ENCODE assay signal across 8 mouse cellular contexts in genomic region chr13:59771257-59771656, GRCm38 (mm10). TPM values are rescaled to one million over a fixed set of nuclear protein-coding genes. Genes with fewer than 3 reads are reported as not detected.
DNase-seq lines count a peak whose midpoint lies in the region; ATAC-seq and TF ChIP-seq lines count a peak whose summit lies in the region.

No protein-coding gene starts in this region.

- dilution Hi-C loops in CH12.LX (cut with MboI; ENCODE audit: extremely low pct_ligation_motif_present, extremely low pct_unique_long_range_greater_than_20kb, low sequenced_read_pairs) = no loop called here

- H3K27me3 ChIP-seq in CH12.LX (replicated peaks) = no peaks in the 10 kb centered on the region
- H3K27me3 ChIP-seq in forebrain, embryonic 15.5 days = no peaks in the 10 kb centered on the region
- no peaks in the 10 kb centered on the region for H3K27me3 ChIP-seq in lung, postnatal 0 days (replicated peaks; ENCODE audit: insufficient read depth, low read length)

- peak overlapping the region; percentile 93; the same call in 1 of the 2 replicates for H3K9ac ChIP-seq in CH12.LX (ENCODE audit: insufficient read depth, low read depth)
- peak overlapping the region; percentile 71; the same call in 1 of the 2 replicates for H3K9ac ChIP-seq in forebrain, embryonic 15.5 days (replicated peaks)
- no peak overlapping the region for H3K9ac ChIP-seq in lung, postnatal 0 days (replicated peaks; ENCODE audit: low read depth)

- H3K27ac ChIP-seq in CH12.LX (ENCODE audit: insufficient read depth, low read depth) = no peak overlapping the region
- peak overlapping the region; percentile 99 for H3K27ac ChIP-seq in forebrain, embryonic 15.5 days (replicated peaks)
- peak overlapping the region; percentile 99 for H3K27ac ChIP-seq in lung, postnatal 0 days (ENCODE audit: low read length)

- peaks cover 27% of the 10 kb centered on the region for H3K79me2 ChIP-seq in CH12.LX (replicated peaks; ENCODE audit: control insufficient read depth, extremely low read depth, insufficient read depth, poor library complexity, severe bottlenecking)

- no peaks in the 10 kb centered on the region for H3K9me3 ChIP-seq in CH12.LX (replicated peaks; ENCODE audit: low read length)
- no peaks in the 10 kb centered on the region for H3K9me3 ChIP-seq in forebrain, embryonic 15.5 days
- H3K9me3 ChIP-seq in lung, postnatal 0 days (ENCODE audit: low read length) = no peaks in the 10 kb centered on the region

- TF ChIP-seq EP300 in CH12.LX (IDR thresholded peaks at IDR 0.05; ENCODE audit: low read length) = no peak
- peak; percentile 54 for TF ChIP-seq EP300 in lung, postnatal 0 days (IDR thresholded peaks at IDR 0.05)

- no peak for TF ChIP-seq POLR2A in CH12.LX (IDR thresholded peaks at IDR 0.05; ENCODE audit: low read depth, low read length)
- TF ChIP-seq POLR2A in brain, embryonic 14.5 days (IDR thresholded peaks at IDR 0.05; ENCODE audit: borderline replicate concordance, extremely low read depth, insufficient read depth, insufficient read length, poor library complexity, severe bottlenecking) = no peak

- no peak for ATAC-seq in forebrain, embryonic 15.5 days (replicated peaks)
- peak; percentile 25 for ATAC-seq in lung, postnatal 0 days

- in situ Hi-C loops in CH12.LX (cut with MboI; ENCODE audit: low pct_ligation_motif_present, low pct_unique_long_range_greater_than_20kb, low sequenced_read_pairs) = no loop called here

- H3K4me3 ChIP-seq in CH12.LX (replicated peaks in 1 of 3; ENCODE audit: low read depth in 2 of 3, low read length in 2 of 3, poor library complexity in 1 of 3) = no peak overlapping the region
- no peak overlapping the region for H3K4me3 ChIP-seq in forebrain, embryonic 15.5 days
- H3K4me3 ChIP-seq in lung, postnatal 0 days (ENCODE audit: low read depth, low read length) = 0 out of 2 replicates have a peak overlapping the region, but pooled peaks have one; percentile 82

- DNase-seq in CH12.LX (ENCODE audit: extremely low read depth) = no peak
- peak; percentile 59 for DNase-seq in brain, embryonic 14.5 days (ENCODE audit: low read depth)
- DNase-seq in heart, postnatal 36 days = peak; percentile 76 to 78
- peak; percentile 26 for DNase-seq in layer of hippocampus, adult 9-10 months (ENCODE audit: low spot score)
- peak; percentile 96 for DNase-seq in lung, postnatal 0 days (ENCODE audit: low spot score)
- peak; percentile 49 for DNase-seq in right cerebral cortex, adult 18-20 months
- peak; percentile 54 for DNase-seq in thymus, postnatal 4 days

- no peak for TF ChIP-seq CTCF in CH12.LX (conservative IDR thresholded peaks at IDR 0.05 in 1 of 2, IDR thresholded peaks at IDR 0.05 in 1 of 2; ENCODE audit: low read depth in 2 of 2, low read length in 2 of 2)
- no peak for TF ChIP-seq CTCF in brain, embryonic 14.5 days (IDR thresholded peaks at IDR 0.05; ENCODE audit: borderline replicate concordance, extremely low read depth, insufficient read depth, insufficient read length)
- no peak for TF ChIP-seq CTCF in lung, postnatal 0 days (IDR thresholded peaks at IDR 0.05)

- 57% methylated on average over 9 of the region's 9 CpGs for WGBS in forebrain, embryonic 15.5 days
- 9% methylated on average over 9 of the region's 9 CpGs for WGBS in lung, postnatal 0 days

- intact Hi-C loops in heart, postnatal 36 days (cut with DNase I) = loop anchor here (5.0 kb wide), 1 partner anchor 51 kb away; the partner anchor contains the start of gene Tut7

- H3K4me1 ChIP-seq in CH12.LX (ENCODE audit: control insufficient read depth in 1 of 2, insufficient read depth in 2 of 2) = peaks cover 9 to 32% of the 10 kb centered on the region in 2 experiments; a peak in 3 of 4 replicates
- peaks cover 37% of the 10 kb centered on the region for H3K4me1 ChIP-seq in forebrain, embryonic 15.5 days
- peaks cover 26% of the 10 kb centered on the region; the same call in 1 of the 2 replicates for H3K4me1 ChIP-seq in lung, postnatal 0 days (ENCODE audit: insufficient read depth, low read depth, low read length)

- H3K4me2 ChIP-seq in CH12.LX (ENCODE audit: insufficient read depth, low read depth, poor library complexity, severe bottlenecking) = 0 out of 2 replicates have a peak overlapping the region, but pooled peaks have one; percentile 82
- H3K4me2 ChIP-seq in forebrain, embryonic 15.5 days (replicated peaks) = no peak overlapping the region
- peak overlapping the region; percentile 78; the same call in 1 of the 2 replicates for H3K4me2 ChIP-seq in lung, postnatal 0 days (replicated peaks; ENCODE audit: low read depth, low read length)

- no peak for TF ChIP-seq RAD21 in CH12.LX (IDR thresholded peaks at IDR 0.05; ENCODE audit: low read depth, low read length)

- H3K36me3 ChIP-seq in CH12.LX (replicated peaks in 1 of 2; ENCODE audit: control insufficient read depth in 1 of 2, insufficient read depth in 1 of 2, low read length in 1 of 2) = peaks cover 24 to 55% of the 10 kb centered on the region in 2 experiments
- H3K36me3 ChIP-seq in forebrain, embryonic 15.5 days = peaks cover 30% of the 10 kb centered on the region
- H3K36me3 ChIP-seq in lung, postnatal 0 days (ENCODE audit: insufficient read depth, low read length) = peaks cover 7% of the 10 kb centered on the region

TF ChIP-seq in CH12.LX, 34 proteins besides CTCF, POLR2A, EP300 and RAD21:
- TF ChIP-seq SMC3 (IDR thresholded peaks at IDR 0.05; ENCODE audit: low read depth, low read length) = no peak
- TF ChIP-seq KAT2A (IDR thresholded peaks at IDR 0.05; ENCODE audit: insufficient replicate concordance, low read length) = no peak
- no peak for TF ChIP-seq MAZ (IDR thresholded peaks at IDR 0.05; ENCODE audit: low read depth, low read length)
- no peak for TF ChIP-seq JUN (IDR thresholded peaks at IDR 0.05; ENCODE audit: insufficient read depth, low read depth, low read length)
- no peak for TF ChIP-seq MEF2A (IDR thresholded peaks at IDR 0.05; ENCODE audit: borderline replicate concordance, low read depth, low read length)
- no peak for TF ChIP-seq TCF12 (IDR thresholded peaks at IDR 0.05; ENCODE audit: low read depth, low read length)
- TF ChIP-seq ZKSCAN1 (IDR thresholded peaks at IDR 0.05; ENCODE audit: borderline replicate concordance, low read depth, low read length) = no peak
- no peak for TF ChIP-seq CHD2 (IDR thresholded peaks at IDR 0.05; ENCODE audit: low read length)
- TF ChIP-seq TBP (conservative IDR thresholded peaks at IDR 0.05; ENCODE audit: low read depth, low read length) = no peak
- no peak for TF ChIP-seq MAFK (IDR thresholded peaks at IDR 0.05; ENCODE audit: insufficient replicate concordance, low read length)
- no peak for TF ChIP-seq USF1 (IDR thresholded peaks at IDR 0.05; ENCODE audit: low read depth, low read length)
- TF ChIP-seq GABPA (IDR thresholded peaks at IDR 0.05; ENCODE audit: insufficient replicate concordance, low read depth, low read length) = no peak
- TF ChIP-seq SIN3A (IDR thresholded peaks at IDR 0.05; ENCODE audit: low read length) = no peak
- TF ChIP-seq ETS1 (conservative IDR thresholded peaks at IDR 0.05; ENCODE audit: low read depth, low read length) = no peak

RNA-seq across cellular contexts. Expression of gene Isca1, which starts 1.6 kb away (rescaled TPM):
- total RNA-seq in CH12.LX (2012; rRNA removed) = 15.8 and 19.6 TPM in 2 replicates
- total RNA-seq in CH12.LX (2014; rRNA removed) = 17.6 and 18.4 TPM in 2 replicates
- polyA plus RNA-seq in CH12.LX (2012; ENCODE audit: insufficient read length, low read depth) = 33.2 and 41.0 TPM in 2 replicates
- polyA plus RNA-seq in brain, embryonic 14.5 days (2012; rRNA removed) = 130 and 135 TPM in 2 replicates
- 129 and 146 TPM in 2 replicates for polyA plus RNA-seq in forebrain, embryonic 15.5 days (2015; fragmentation: Nextera tagmentation; extraction: Ambion mirVana)
- 100 to 1,000 TPM; 215 to 228 TPM for total RNA-seq in heart, postnatal 36 days (2021)
- polyA plus RNA-seq in lung, postnatal 0 days (2015; fragmentation: Nextera tagmentation; extraction: Ambion mirVana) = 131 and 135 TPM in 2 replicates

RNA-seq across cellular contexts. Expression of gene Gm49354, which starts 10.8 kb away (rescaled TPM):
- total RNA-seq in CH12.LX (2012; rRNA removed) (not detected in 2 replicates), CH12.LX (2014; rRNA removed) (not detected in 2 replicates)
- polyA plus RNA-seq in CH12.LX (2012; ENCODE audit: insufficient read length, low read depth) = 4.5 TPM in 1 of 2 replicates, not detected in the other
- 0.55 TPM in 1 of 2 replicates, not detected in the other for polyA plus RNA-seq in brain, embryonic 14.5 days (2012; rRNA removed)
- polyA plus RNA-seq in forebrain, embryonic 15.5 days (2015; fragmentation: Nextera tagmentation; extraction: Ambion mirVana) = not detected in 2 replicates
- total RNA-seq in heart, postnatal 36 days (2021) = not detected
- not detected in 2 replicates for polyA plus RNA-seq in lung, postnatal 0 days (2015; fragmentation: Nextera tagmentation; extraction: Ambion mirVana)

RNA-seq across cellular contexts. Expression of gene 1700014D04Rik, which starts 24.7 kb away (rescaled TPM):
- total RNA-seq in CH12.LX (2012; rRNA removed) (not detected in 2 replicates), CH12.LX (2014; rRNA removed) (not detected in 2 replicates)
- not detected in 2 replicates for polyA plus RNA-seq in CH12.LX (2012; ENCODE audit: insufficient read length, low read depth)
- 0.13 and 0.18 TPM in 2 replicates for polyA plus RNA-seq in brain, embryonic 14.5 days (2012; rRNA removed)
- polyA plus RNA-seq in forebrain, embryonic 15.5 days (2015; fragmentation: Nextera tagmentation; extraction: Ambion mirVana) = 0.39 TPM in 1 of 2 replicates, not detected in the other
- total RNA-seq in heart, postnatal 36 days (2021) = not detected
- 0.05 and 0.18 TPM in 2 replicates for polyA plus RNA-seq in lung, postnatal 0 days (2015; fragmentation: Nextera tagmentation; extraction: Ambion mirVana)

RNA-seq across cellular contexts. Expression of gene Spata31d1d, which starts 39.7 kb away (rescaled TPM):
- total RNA-seq in CH12.LX (2012; rRNA removed) = not detected in 2 replicates
- not detected in 2 replicates for total RNA-seq in CH12.LX (2014; rRNA removed)
- polyA plus RNA-seq in CH12.LX (2012; ENCODE audit: insufficient read length, low read depth) = not detected in 2 replicates
- polyA plus RNA-seq in brain, embryonic 14.5 days (2012; rRNA removed) = 0.04 TPM in 1 of 2 replicates, not detected in the other
- polyA plus RNA-seq in forebrain, embryonic 15.5 days (2015; fragmentation: Nextera tagmentation; extraction: Ambion mirVana) = not detected in 2 replicates
- not detected for total RNA-seq in heart, postnatal 36 days (2021)
- polyA plus RNA-seq in lung, postnatal 0 days (2015; fragmentation: Nextera tagmentation; extraction: Ambion mirVana) = not detected in 2 replicates

RNA-seq across cellular contexts. Expression of gene Tut7, which starts 51.7 kb away (rescaled TPM):
- 17.9 and 18.1 TPM in 2 replicates for total RNA-seq in CH12.LX (2012; rRNA removed)
- total RNA-seq in CH12.LX (2014; rRNA removed) = 14.3 and 15.4 TPM in 2 replicates
- polyA plus RNA-seq in CH12.LX (2012; ENCODE audit: insufficient read length, low read depth) = 21.5 and 21.6 TPM in 2 replicates
- polyA plus RNA-seq in brain, embryonic 14.5 days (2012; rRNA removed) = 33.1 and 40.2 TPM in 2 replicates
- polyA plus RNA-seq in forebrain, embryonic 15.5 days (2015; fragmentation: Nextera tagmentation; extraction: Ambion mirVana) = 54.9 and 58.9 TPM in 2 replicates
- 10 to 100 TPM; 44.6 to 45.8 TPM for total RNA-seq in heart, postnatal 36 days (2021)
- polyA plus RNA-seq in lung, postnatal 0 days (2015; fragmentation: Nextera tagmentation; extraction: Ambion mirVana) = 41.5 and 50.4 TPM in 2 replicates
